Mouse (Mus musculus): ENCODE measurements around the gene Sez6. TPM values are rescaled to one million over a fixed set of nuclear protein-coding genes. Genes with fewer than 3 reads are reported as not detected.

Gene Sez6
- polyA plus RNA-seq, 1 experiment from 2014 or later: 0.17 TPM

DNA sequence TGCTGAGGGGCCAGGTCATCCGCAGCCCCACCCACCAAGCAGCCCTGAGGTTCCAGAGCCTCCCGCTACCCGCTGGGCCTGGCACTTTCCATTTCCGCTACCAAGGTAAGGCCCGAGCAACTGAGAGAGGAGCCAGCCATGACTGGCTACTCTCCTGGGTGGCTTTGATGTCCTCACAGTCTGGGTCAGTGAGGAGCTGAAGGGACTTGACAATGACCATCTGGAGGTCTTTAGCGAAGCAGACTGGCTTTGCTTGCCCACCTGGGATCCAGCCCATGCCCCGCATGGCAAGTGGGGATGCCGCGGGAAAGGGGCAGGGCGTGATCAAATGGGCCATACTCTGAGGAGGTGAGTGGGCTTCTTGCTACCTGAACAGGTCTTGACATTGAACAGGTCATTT is 32.3 kb downstream of the Sez6 start:
- H3K9me3 ChIP-seq (replicated peaks; ENCODE audit: low read length): no peaks in the 10 kb centered on the region
- WGBS: 90% methylated on average over 10 of the region's 10 CpGs
- ATAC-seq (replicated peaks; ENCODE audit: low FRiP score, low read depth) (no peak), DNase-seq (ENCODE audit: low spot score) (no peak)
- H3K4me2 ChIP-seq (ENCODE audit: low read length): no peak overlapping the region
- TF ChIP-seq CTCF (IDR thresholded peaks at IDR 0.05; ENCODE audit: low read depth): no peak
- H3K9ac ChIP-seq (ENCODE audit: low read depth, low read length): no peak overlapping the region
- no peak overlapping the region for H3K27ac ChIP-seq
- H3K4me3 ChIP-seq (replicated peaks; ENCODE audit: low read depth, low read length): no peak overlapping the region
- no peaks in the 10 kb centered on the region for H3K4me1 ChIP-seq (replicated peaks; ENCODE audit: insufficient read depth, low read length)
- 0 out of 2 replicates have a peak, but pooled peaks cover 3% of the 10 kb centered on the region for H3K27me3 ChIP-seq (ENCODE audit: insufficient read depth, low read length)
- no peaks in the 10 kb centered on the region for H3K36me3 ChIP-seq (ENCODE audit: insufficient read depth, low read length)

DNA sequence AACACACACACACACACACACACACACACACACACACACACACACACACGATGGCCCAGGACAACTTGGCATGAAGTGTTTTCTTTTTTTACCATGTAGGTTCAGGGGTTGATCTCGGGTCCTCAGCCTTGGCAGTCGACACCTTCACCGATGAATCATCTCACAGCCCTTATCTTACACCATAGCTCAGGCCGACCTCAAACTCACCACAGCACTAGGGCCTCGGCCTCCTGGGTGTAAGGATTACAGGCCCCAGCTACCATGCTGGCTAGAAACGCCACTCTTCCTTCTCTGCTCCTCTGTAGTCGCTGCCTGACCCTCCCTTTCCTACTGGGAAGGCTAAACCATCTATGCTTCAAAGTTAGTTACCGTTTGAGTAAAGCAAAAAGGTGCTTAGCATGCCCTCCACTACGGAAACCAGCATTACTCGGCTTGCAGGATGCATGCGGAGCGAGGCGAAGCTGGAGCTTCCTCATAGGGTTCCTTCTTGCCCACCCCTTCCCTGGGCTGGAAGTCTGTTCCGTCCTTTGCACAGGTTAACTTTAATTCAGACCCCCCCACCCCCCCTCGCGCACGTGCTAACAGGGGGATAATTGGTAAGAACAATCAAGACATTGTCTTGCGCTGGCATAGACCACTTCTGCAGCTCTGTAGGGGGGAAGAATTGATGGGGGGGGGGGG is 34.0 kb downstream of the Sez6 start:
- no peaks in the 10 kb centered on the region for H3K4me1 ChIP-seq (replicated peaks; ENCODE audit: insufficient read depth, low read length)
- H3K36me3 ChIP-seq (ENCODE audit: insufficient read depth, low read length): no peaks in the 10 kb centered on the region
- WGBS: 31% methylated on average over 19 of the region's 19 CpGs
- no peak for ATAC-seq (replicated peaks; ENCODE audit: low FRiP score, low read depth)
- no peak overlapping the region for H3K9ac ChIP-seq (ENCODE audit: low read depth, low read length)
- H3K4me2 ChIP-seq (ENCODE audit: low read length): no peak overlapping the region
- DNase-seq (ENCODE audit: low spot score): no peak
- H3K27me3 ChIP-seq (ENCODE audit: insufficient read depth, low read length): 0 out of 2 replicates have a peak, but pooled peaks cover 3% of the 10 kb centered on the region
- no peak for TF ChIP-seq CTCF (IDR thresholded peaks at IDR 0.05; ENCODE audit: low read depth)
- no peak overlapping the region for H3K4me3 ChIP-seq (replicated peaks; ENCODE audit: low read depth, low read length)
- no peak overlapping the region for H3K27ac ChIP-seq
- no peaks in the 10 kb centered on the region for H3K9me3 ChIP-seq (replicated peaks; ENCODE audit: low read length)

DNA sequence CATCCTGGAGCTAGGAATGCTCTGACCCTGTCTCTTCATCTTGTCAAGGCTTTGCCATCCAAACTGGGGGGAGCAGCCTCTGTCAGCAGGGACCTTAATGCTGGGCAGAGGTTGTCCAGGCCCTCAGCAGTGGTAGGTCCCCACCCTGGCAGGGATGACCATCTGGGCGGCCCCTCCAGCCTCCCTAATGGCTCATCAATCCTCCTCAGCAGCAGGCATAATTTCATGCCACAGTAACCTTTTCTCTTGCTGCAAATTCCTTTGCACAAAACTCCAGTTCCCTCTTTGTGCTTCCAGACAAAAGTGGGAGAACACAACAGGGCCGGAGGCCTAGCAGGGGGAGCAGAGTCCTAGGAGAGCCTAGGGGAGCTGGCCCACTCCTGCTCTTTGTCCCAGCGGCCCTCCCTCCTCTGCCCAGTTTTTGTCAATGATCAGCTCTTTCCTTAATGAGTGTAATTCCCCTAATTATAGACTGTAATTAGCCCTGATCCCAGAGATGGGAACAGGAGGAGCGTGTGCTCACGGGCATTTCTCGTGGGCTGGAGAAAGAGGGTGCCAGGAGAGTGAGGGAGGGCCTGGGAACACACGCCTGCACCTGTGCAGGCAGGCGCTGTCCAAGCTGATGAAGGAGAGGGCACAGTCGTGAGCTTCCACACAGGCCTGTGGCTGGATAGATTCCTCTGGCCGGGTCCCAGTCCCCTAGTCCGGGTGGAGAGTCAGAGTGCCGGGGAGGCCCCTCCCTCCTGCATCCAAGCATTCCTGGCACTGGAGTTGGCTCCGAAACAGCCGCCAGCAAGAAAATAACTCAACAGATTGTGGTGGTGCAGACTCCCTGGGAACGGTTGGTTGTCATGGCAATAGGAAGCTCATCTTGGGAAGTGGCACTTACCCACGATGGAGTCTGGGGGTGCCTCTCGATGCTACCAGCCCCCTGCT is 34.8 kb downstream of the Sez6 start:
- Histone ChIP-seq H3K27me3 (ENCODE audit: insufficient read depth, low read length) (no peaks in the 10 kb centered on the region), H3K27ac (no peak overlapping the region), H3K36me3 (ENCODE audit: insufficient read depth, low read length) (no peaks in the 10 kb centered on the region), H3K9ac (ENCODE audit: low read depth, low read length) (no peak overlapping the region), H3K4me3 (replicated peaks; ENCODE audit: low read depth, low read length) (no peak overlapping the region), H3K4me1 (replicated peaks; ENCODE audit: insufficient read depth, low read length) (no peaks in the 10 kb centered on the region), H3K9me3 (replicated peaks; ENCODE audit: low read length) (no peaks in the 10 kb centered on the region), H3K4me2 (ENCODE audit: low read length) (no peak overlapping the region)
- DNase-seq (ENCODE audit: low spot score) (no peak), ATAC-seq (replicated peaks; ENCODE audit: low FRiP score, low read depth) (no peak)
- WGBS: 20% methylated on average over 17 of the region's 17 CpGs
- TF ChIP-seq CTCF (IDR thresholded peaks at IDR 0.05; ENCODE audit: low read depth): no peak

DNA sequence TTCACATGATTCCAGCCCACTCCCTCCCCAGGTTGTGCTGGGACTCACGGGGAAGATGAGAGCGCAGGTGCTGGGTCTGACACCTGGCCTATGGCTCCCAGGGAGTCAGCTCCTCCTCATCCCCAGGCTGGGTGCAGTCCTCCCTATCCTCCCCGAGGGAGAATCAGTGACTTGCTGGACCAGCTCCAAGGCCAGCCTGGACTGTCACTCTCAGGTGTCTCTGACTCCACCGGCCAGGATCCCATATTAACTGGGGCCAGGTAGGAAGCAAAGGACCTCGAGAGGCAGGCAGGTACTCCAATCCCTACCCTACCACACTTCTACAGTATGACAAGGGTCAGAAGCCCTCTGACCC is 35.4 kb downstream of the Sez6 start:
- Histone ChIP-seq H3K36me3 (ENCODE audit: insufficient read depth, low read length) (no peaks in the 10 kb centered on the region), H3K27ac (no peak overlapping the region), H3K4me3 (replicated peaks; ENCODE audit: low read depth, low read length) (no peak overlapping the region), H3K4me1 (replicated peaks; ENCODE audit: insufficient read depth, low read length) (no peaks in the 10 kb centered on the region), H3K27me3 (ENCODE audit: insufficient read depth, low read length) (no peaks in the 10 kb centered on the region), H3K4me2 (ENCODE audit: low read length) (no peak overlapping the region), H3K9me3 (replicated peaks; ENCODE audit: low read length) (no peaks in the 10 kb centered on the region), H3K9ac (ENCODE audit: low read depth, low read length) (no peak overlapping the region)
- DNase-seq (ENCODE audit: low spot score) (no peak), ATAC-seq (replicated peaks; ENCODE audit: low FRiP score, low read depth) (no peak)
- WGBS: 45% methylated on average over 5 of the region's 5 CpGs
- TF ChIP-seq CTCF (IDR thresholded peaks at IDR 0.05; ENCODE audit: low read depth): no peak

DNA sequence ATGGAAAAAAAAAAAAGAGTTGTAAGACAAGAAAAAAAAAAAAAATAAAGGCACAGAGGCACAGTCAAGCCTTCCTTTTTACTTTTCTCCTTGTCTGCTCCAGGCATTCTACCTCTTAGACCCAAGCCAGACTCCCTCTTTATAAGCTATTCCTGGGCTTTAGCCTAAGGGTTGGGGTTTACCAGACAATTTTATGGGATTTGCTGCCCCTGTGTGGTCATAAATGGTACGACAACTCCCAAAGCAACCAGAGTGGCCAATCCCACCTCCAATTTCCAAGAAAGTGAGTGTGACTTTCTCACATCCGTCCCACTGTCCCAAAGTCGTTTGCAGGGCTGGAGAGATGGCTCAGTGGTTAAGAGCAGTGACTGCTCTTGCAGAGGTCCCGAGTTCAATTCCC is 36.5 kb downstream of the Sez6 start:
- Histone ChIP-seq H3K27ac (no peak overlapping the region), H3K4me2 (ENCODE audit: low read length) (no peak overlapping the region), H3K9me3 (replicated peaks; ENCODE audit: low read length) (no peaks in the 10 kb centered on the region), H3K4me3 (replicated peaks; ENCODE audit: low read depth, low read length) (no peak overlapping the region), H3K36me3 (ENCODE audit: insufficient read depth, low read length) (no peaks in the 10 kb centered on the region), H3K4me1 (replicated peaks; ENCODE audit: insufficient read depth, low read length) (no peaks in the 10 kb centered on the region), H3K27me3 (ENCODE audit: insufficient read depth, low read length) (no peaks in the 10 kb centered on the region), H3K9ac (ENCODE audit: low read depth, low read length) (no peak overlapping the region)
- TF ChIP-seq CTCF (IDR thresholded peaks at IDR 0.05; ENCODE audit: low read depth): peak; percentile 76
- under 1% methylated on average over 4 of the region's 4 CpGs for WGBS
- DNase-seq (ENCODE audit: low spot score) (peak; percentile 85), ATAC-seq (replicated peaks; ENCODE audit: low FRiP score, low read depth) (no peak; the same call in 1 of the 2 replicates)

DNA sequence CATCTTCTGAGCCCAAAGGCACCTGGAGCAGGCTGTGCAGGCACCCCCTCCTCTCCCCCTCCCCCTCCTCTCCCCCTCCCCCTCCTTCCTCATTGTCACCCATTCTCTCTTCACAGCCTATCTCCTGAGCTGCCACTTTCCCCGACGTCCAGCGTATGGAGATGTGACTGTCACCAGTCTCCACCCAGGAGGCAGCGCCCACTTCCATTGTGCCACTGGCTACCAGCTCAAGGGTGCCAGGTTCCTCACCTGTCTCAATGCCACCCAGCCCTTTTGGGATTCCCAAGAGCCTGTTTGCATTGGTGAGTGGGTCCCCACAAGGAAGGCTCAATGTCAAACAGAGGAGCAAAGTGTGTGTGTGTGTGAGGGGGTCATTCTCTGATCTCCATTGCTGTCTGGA is 38.2 kb downstream of the Sez6 start:
- DNase-seq (ENCODE audit: low spot score) (no peak), ATAC-seq (replicated peaks; ENCODE audit: low FRiP score, low read depth) (no peak)
- no peak overlapping the region for H3K4me2 ChIP-seq (ENCODE audit: low read length)
- H3K36me3 ChIP-seq (ENCODE audit: insufficient read depth, low read length): no peaks in the 10 kb centered on the region
- H3K9ac ChIP-seq (ENCODE audit: low read depth, low read length): no peak overlapping the region
- H3K27me3 ChIP-seq (ENCODE audit: insufficient read depth, low read length): no peaks in the 10 kb centered on the region
- 64% methylated on average over 4 of the region's 4 CpGs for WGBS
- no peaks in the 10 kb centered on the region for H3K9me3 ChIP-seq (replicated peaks; ENCODE audit: low read length)
- no peak overlapping the region for H3K27ac ChIP-seq
- no peak overlapping the region for H3K4me3 ChIP-seq (replicated peaks; ENCODE audit: low read depth, low read length)
- no peak for TF ChIP-seq CTCF (IDR thresholded peaks at IDR 0.05; ENCODE audit: low read depth)
- no peaks in the 10 kb centered on the region for H3K4me1 ChIP-seq (replicated peaks; ENCODE audit: insufficient read depth, low read length)

Data from kidney, postnatal 0 days (tissue).